Mouse (Mus musculus): ENCODE measurements around the gene Tmem203.

DNA sequence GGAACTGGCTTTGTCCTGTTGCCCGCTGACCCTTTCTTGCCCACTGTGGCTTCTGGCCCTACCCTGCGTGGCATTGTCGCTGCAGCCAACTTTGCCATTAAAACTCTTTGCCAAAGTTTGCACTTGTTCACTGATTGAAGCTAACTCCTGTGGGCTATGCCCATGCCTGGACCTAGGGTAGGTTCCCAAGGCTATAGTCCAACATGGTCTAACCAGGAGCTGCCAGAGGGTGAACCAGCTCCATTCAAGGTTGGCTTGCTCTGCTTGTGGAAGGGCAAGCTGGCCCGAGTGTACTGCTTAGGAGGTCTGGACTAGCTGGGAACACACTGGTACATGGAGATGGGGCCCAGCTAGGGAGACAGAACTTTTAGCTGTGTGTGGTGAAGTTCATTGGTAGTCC lies 11.1 kb upstream of the Tmem203 start:
- TF ChIP-seq CTCF (conservative IDR thresholded peaks at IDR 0.05 in 1 of 2, IDR thresholded peaks at IDR 0.05 in 1 of 2; ENCODE audit: low read depth in 2 of 2, low read length in 2 of 2) (no peak), NRF1 (IDR thresholded peaks at IDR 0.05; ENCODE audit: low read depth, low read length) (no peak), ZC3H11A (IDR thresholded peaks at IDR 0.05; ENCODE audit: low read depth, low read length) (no peak), ZMIZ1 (IDR thresholded peaks at IDR 0.05; ENCODE audit: low read depth, low read length) (no peak), POLR2A (IDR thresholded peaks at IDR 0.05; ENCODE audit: low read depth, low read length) (peak; percentile 14; the same call in 1 of the 2 replicates), POLR2AphosphoS2 (IDR thresholded peaks at IDR 0.05; ENCODE audit: low read depth, low read length) (no peak), BHLHE40 (IDR thresholded peaks at IDR 0.05; ENCODE audit: low read depth, low read length) (no peak)
